Mouse (Mus musculus) cortical plate, adult 2 months (tissue): ENCODE measurements around the gene Rai2. TPM values are rescaled to one million over a fixed set of nuclear protein-coding genes. Genes with fewer than 3 reads are reported as not detected.
"Not testable (repeated sequence)": the region's sequence is repeated elsewhere in the genome, so short reads cannot be mapped to it uniquely, and the experiment has no call there.

Experiments used
- H3K27ac ChIP-seq: fragments of 200-500 bp; 2 replicates; pipeline ENCODE4 v1.5.1; 2012; ENCODE audit warnings: low read length, control low read depth, inconsistent platforms; ENCODE audit not compliant: insufficient read depth
- H3K4me1 ChIP-seq: fragments of 200-500 bp; 2 replicates; pipeline ENCODE4 v1.6.1; 2011; ENCODE audit warnings: low read length; ENCODE audit not compliant: control insufficient read depth, insufficient read depth
- H3K4me3 ChIP-seq: fragments of 200-500 bp; 2 replicates; pipeline ENCODE4 v1.5.1; 2011; ENCODE audit warnings: mild to moderate bottlenecking, low read length, control low read depth; ENCODE audit not compliant: insufficient read depth
- CTCF ChIP-seq: fragments of 200-500 bp; IDR thresholded peaks from 2 replicates; pipeline ENCODE4 v1.5.1; 2011; ENCODE audit warnings: mild to moderate bottlenecking, control low read depth, low read length; ENCODE audit not compliant: insufficient read depth; ENCODE audit errors: extremely low read depth
- POLR2A ChIP-seq: fragments of 200-500 bp; IDR thresholded peaks from 2 replicates; pipeline ENCODE4 v1.6.1; 2011; ENCODE audit warnings: mild to moderate bottlenecking, low read length, control low read depth; ENCODE audit not compliant: insufficient read depth; ENCODE audit errors: extremely low read depth
- polyA plus RNA-seq: library from polyadenylated mRNA; depleted of rRNA; stranded (reverse); fragments of >200 nt; gene quantifications from 2 replicates; pipeline ENCODE4 v1.2.3, GENCODE M21; 2012

Rai2 gene
- polyA plus RNA-seq, 1 experiment = 10.6 TPM

- TF ChIP-seq CTCF (peak; percentile 60), POLR2A (no peak)
- H3K4me3 ChIP-seq = no peak overlapping the region
- H3K4me1 ChIP-seq = no peaks in the 10 kb centered on the region
- no peak overlapping the region for H3K27ac ChIP-seq
Observed at GRCm38 (mm10) chrX:161790182-161790581, 73.3 kb downstream of the Rai2 start.

- not testable (repeated sequence) for H3K4me1 ChIP-seq, H3K4me3 ChIP-seq, H3K27ac ChIP-seq
- TF ChIP-seq CTCF = peak; percentile 11; the same call in 1 of the 2 replicates
Observed at GRCm38 (mm10) chrX:161826186-161826585, 109.3 kb downstream of the Rai2 start.
